Mouse (Mus musculus): Measurements from ENCODE around the gene Ifit3. TPM values are rescaled to one million over a fixed set of nuclear protein-coding genes. Genes with fewer than 3 reads are reported as not detected.

Ifit3 gene
- polyA plus RNA-seq, 1 experiment from 2014 or later, result 1.2 TPM

DNA sequence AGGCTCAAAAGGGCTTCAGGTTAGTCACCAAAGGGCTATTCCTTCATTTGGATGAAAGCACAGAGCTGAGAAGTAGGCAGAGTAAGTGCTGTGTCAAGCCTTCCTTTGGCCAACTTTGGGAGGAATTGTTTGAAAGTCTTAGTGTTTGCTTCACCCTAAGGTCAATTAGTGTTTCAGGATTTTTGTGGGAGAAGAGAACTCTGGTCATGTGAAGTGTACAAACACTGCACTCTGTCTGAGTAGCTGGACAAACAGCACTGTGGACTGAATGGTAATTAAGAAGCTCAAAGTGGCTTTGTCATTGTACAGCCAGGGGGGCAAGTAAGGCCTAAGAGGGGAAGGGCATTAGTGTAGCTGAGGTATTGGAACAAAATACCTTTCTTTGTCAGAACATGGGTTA, 48.2 kb downstream of the Ifit3 start:
- Histone ChIP-seq H3K36me3 (ENCODE audit: control insufficient read depth, insufficient read depth, low read length) (no peaks in the 10 kb centered on the region), H3K4me1 (ENCODE audit: control insufficient read depth in 2 of 2, insufficient read depth in 2 of 2, low read length in 2 of 2) (no peaks in the 10 kb centered on the region), H3K27me3 (ENCODE audit: control insufficient read depth, insufficient read depth, low read length) (no peaks in the 10 kb centered on the region), H3K27ac (replicated peaks in 1 of 2; ENCODE audit: control insufficient read depth in 1 of 2, insufficient read depth in 1 of 2, low read depth in 2 of 2, low read length in 2 of 2) (no peak overlapping the region), H3K4me2 (ENCODE audit: low read length) (no peak overlapping the region), H3K9me3 (ENCODE audit: control insufficient read depth, low read length) (no peaks in the 10 kb centered on the region), H3K4me3 (ENCODE audit: control insufficient read depth in 1 of 2, insufficient read depth in 1 of 2, low read depth in 1 of 2, low read length in 2 of 2) (no peak overlapping the region), H3K9ac (ENCODE audit: low read length) (no peak overlapping the region)
- no peak for ATAC-seq (ENCODE audit: insufficient number of reproducible peaks, insufficient read depth, low FRiP score, low read depth)

DNA sequence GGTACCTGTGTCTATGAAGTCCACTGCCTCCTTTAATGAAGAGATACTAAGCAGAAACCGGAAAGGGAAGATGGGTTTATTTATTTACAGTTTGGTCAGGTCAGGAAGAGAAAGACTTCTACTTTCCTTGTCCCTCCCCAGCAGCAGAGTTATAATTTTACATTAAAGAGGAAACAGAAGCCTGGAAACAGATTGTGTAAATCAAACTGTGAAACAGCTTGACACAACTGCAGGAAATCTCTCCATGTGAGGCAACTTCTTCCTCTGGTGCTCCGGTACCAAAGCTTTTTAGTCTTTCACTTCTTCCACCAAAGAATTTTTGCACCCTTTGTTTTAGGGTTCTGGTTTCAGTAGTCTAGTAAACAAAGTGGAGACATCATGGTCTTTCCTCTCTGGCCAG, 50.2 kb downstream of the Ifit3 start:
- no peak overlapping the region for H3K4me3 ChIP-seq (ENCODE audit: control insufficient read depth in 1 of 2, insufficient read depth in 1 of 2, low read depth in 1 of 2, low read length in 2 of 2)
- no peak overlapping the region for H3K27ac ChIP-seq (replicated peaks in 1 of 2; ENCODE audit: control insufficient read depth in 1 of 2, insufficient read depth in 1 of 2, low read depth in 2 of 2, low read length in 2 of 2)
- no peak for ATAC-seq (ENCODE audit: insufficient number of reproducible peaks, insufficient read depth, low FRiP score, low read depth)
- no peaks in the 10 kb centered on the region for H3K27me3 ChIP-seq (ENCODE audit: control insufficient read depth, insufficient read depth, low read length)
- no peaks in the 10 kb centered on the region for H3K9me3 ChIP-seq (ENCODE audit: control insufficient read depth, low read length)
- no peak overlapping the region for H3K9ac ChIP-seq (ENCODE audit: low read length)
- no peaks in the 10 kb centered on the region for H3K36me3 ChIP-seq (ENCODE audit: control insufficient read depth, insufficient read depth, low read length)
- H3K4me1 ChIP-seq (ENCODE audit: control insufficient read depth in 2 of 2, insufficient read depth in 2 of 2, low read length in 2 of 2), result no peaks in the 10 kb centered on the region
- 60% methylated on average over 2 of the region's 2 CpGs for WGBS
- no peak overlapping the region for H3K4me2 ChIP-seq (ENCODE audit: low read length)

DNA sequence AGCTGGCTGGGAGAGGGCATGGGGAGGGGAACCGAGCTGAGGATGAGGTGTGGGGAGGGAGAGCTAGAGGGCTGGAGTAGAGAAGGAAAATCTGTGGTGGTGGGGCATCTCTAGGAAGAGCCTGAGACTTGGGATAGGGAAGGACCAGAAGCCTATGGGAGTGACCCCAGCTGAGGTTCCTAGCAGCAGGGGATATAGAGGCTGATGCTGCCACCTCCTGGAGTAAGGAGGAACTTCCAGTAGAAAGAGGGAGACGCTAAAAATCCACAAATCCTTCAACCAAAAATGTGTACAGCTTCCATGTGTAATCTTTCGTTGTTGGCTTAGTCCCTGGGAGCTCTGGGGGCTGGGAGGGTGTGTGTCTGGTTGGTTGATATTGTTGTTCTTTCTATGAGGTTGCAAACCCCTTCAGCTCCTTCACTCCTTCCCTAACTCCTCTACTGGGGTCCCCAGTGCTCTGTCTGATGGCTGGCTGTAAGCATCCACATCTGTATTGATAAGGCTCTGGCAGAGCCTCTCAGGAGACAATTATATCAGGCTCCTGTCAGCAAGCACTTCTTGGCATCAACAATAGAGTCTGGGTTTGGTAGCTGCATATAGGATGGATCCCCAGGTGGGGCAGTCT, 53.7 kb downstream of the Ifit3 start:
- H3K4me1 ChIP-seq (ENCODE audit: control insufficient read depth in 2 of 2, insufficient read depth in 2 of 2, low read length in 2 of 2), result no peaks in the 10 kb centered on the region
- H3K4me2 ChIP-seq (ENCODE audit: low read length), result no peak overlapping the region
- no peak overlapping the region for H3K9ac ChIP-seq (ENCODE audit: low read length)
- no peaks in the 10 kb centered on the region for H3K36me3 ChIP-seq (ENCODE audit: control insufficient read depth, insufficient read depth, low read length)
- no peaks in the 10 kb centered on the region for H3K27me3 ChIP-seq (ENCODE audit: control insufficient read depth, insufficient read depth, low read length)
- 2% methylated on average over 3 of the region's 3 CpGs for WGBS
- H3K27ac ChIP-seq (replicated peaks in 1 of 2; ENCODE audit: control insufficient read depth in 1 of 2, insufficient read depth in 1 of 2, low read depth in 2 of 2, low read length in 2 of 2), result no peak overlapping the region
- ATAC-seq (ENCODE audit: insufficient number of reproducible peaks, insufficient read depth, low FRiP score, low read depth), result no peak
- no peaks in the 10 kb centered on the region for H3K9me3 ChIP-seq (ENCODE audit: control insufficient read depth, low read length)
- no peak overlapping the region for H3K4me3 ChIP-seq (ENCODE audit: control insufficient read depth in 1 of 2, insufficient read depth in 1 of 2, low read depth in 1 of 2, low read length in 2 of 2)

Other genes starting within 250 kb of the Ifit3 start
- 4.1 and 4.2 TPM in 2 replicates for gene Ch25h, start 108.4 kb upstream of the Ifit3 start, polyA plus RNA-seq (2014; fragmentation: Nextera tagmentation; extraction: Ambion mirVana)
- 37.0 and 37.9 TPM in 2 replicates for gene Lipa, start 56.1 kb upstream of the Ifit3 start, polyA plus RNA-seq (2014; fragmentation: Nextera tagmentation; extraction: Ambion mirVana)
- gene Ifit2, start 32.8 kb upstream of the Ifit3 start, polyA plus RNA-seq (2014; fragmentation: Nextera tagmentation; extraction: Ambion mirVana), result 9.0 and 10.7 TPM in 2 replicates
- 2.3 and 2.6 TPM in 2 replicates for gene Ifit1bl1, start 18.4 kb downstream of the Ifit3 start, polyA plus RNA-seq (2014; fragmentation: Nextera tagmentation; extraction: Ambion mirVana)
- gene Ifit3b, start 24.4 kb downstream of the Ifit3 start, polyA plus RNA-seq (2014; fragmentation: Nextera tagmentation; extraction: Ambion mirVana), result 0.30 and 0.54 TPM in 2 replicates
- gene Ifit1bl2, start 57.2 kb downstream of the Ifit3 start, polyA plus RNA-seq (2014; fragmentation: Nextera tagmentation; extraction: Ambion mirVana), result 1.0 and 1.1 TPM in 2 replicates
- gene Ifit1, start 57.3 kb downstream of the Ifit3 start, polyA plus RNA-seq (2014; fragmentation: Nextera tagmentation; extraction: Ambion mirVana), result 0.43 and 1.1 TPM in 2 replicates
- gene Slc16a12, start 163.8 kb downstream of the Ifit3 start, polyA plus RNA-seq (2014; fragmentation: Nextera tagmentation; extraction: Ambion mirVana), result 19.7 and 20.2 TPM in 2 replicates

All from heart, embryonic 14.5 days (tissue).